Mouse (Mus musculus) MEL (cell line): ENCODE results near the gene Mypn. TPM values are rescaled to one million over a fixed set of nuclear protein-coding genes. Genes with fewer than 3 reads are reported as not detected.

Experiments
- DNase-seq: peaks from one replicate; pipeline ENCODE4 v3.0.0; 2011; ENCODE audit warnings: low read depth, low spot score
- H3K27ac ChIP-seq: 2 replicates; pipeline ENCODE4 v1.5.1; 2012; ENCODE audit warnings: low read depth, mild to moderate bottlenecking, control low read depth, low read length, moderate library complexity; ENCODE audit not compliant: control insufficient read depth
- H3K27me3 ChIP-seq, 2 experiments: fragments of 150-350 bp in 1 of 2; sonication (generic) in 1 of 2; 2 replicates each; pipeline ENCODE4 v1.6.1; 2012; ENCODE audit warnings: low read length in 2 of 2, mild to moderate bottlenecking in 2 of 2, improper control_type of control experiment in 1 of 2, moderate library complexity in 1 of 2; ENCODE audit not compliant: insufficient read depth in 2 of 2, control insufficient read depth in 1 of 2
- H3K36me3 ChIP-seq, 2 experiments: 2 replicates each; pipeline ENCODE4 v1.6.1; 2012 to 2014; ENCODE audit warnings: low read length in 2 of 2, improper control_type of control experiment in 1 of 2, inconsistent platforms in 1 of 2, mild to moderate bottlenecking in 1 of 2; ENCODE audit not compliant: insufficient read depth in 2 of 2, control insufficient read depth in 1 of 2
- H3K4me1 ChIP-seq, 2 experiments: fragments of 150-350 bp in 1 of 2; sonication (generic) in 1 of 2; 2 replicates each; pipeline ENCODE4 v1.6.1; 2012; ENCODE audit warnings: low read length in 2 of 2, improper control_type of control experiment in 1 of 2, mild to moderate bottlenecking in 1 of 2; ENCODE audit not compliant: insufficient read depth in 2 of 2, control insufficient read depth in 1 of 2
- H3K4me3 ChIP-seq, 2 experiments: fragments of 150-350 bp in 1 of 2; sonication (generic) in 1 of 2; 2 replicates each; pipeline ENCODE4 v1.5.1; 2012; ENCODE audit warnings: low read depth in 2 of 2, low read length in 2 of 2, mild to moderate bottlenecking in 2 of 2, moderate library complexity in 2 of 2, control low read depth in 1 of 2, improper control_type of control experiment in 1 of 2; ENCODE audit not compliant: control insufficient read depth in 1 of 2, insufficient read depth in 1 of 2
- H3K79me2 ChIP-seq: 2 replicates; pipeline ENCODE4 v1.6.1; 2012; ENCODE audit warnings: mild to moderate bottlenecking, low read length, moderate library complexity; ENCODE audit not compliant: control insufficient read depth, poor library complexity, insufficient read depth
- H3K9ac ChIP-seq: 2 replicates; pipeline ENCODE4 v1.6.1; 2012; ENCODE audit warnings: low read depth, mild to moderate bottlenecking, control low read depth, low read length, moderate library complexity; ENCODE audit not compliant: control insufficient read depth, poor library complexity, severe bottlenecking
- H3K9me3 ChIP-seq: fragments of 150-350 bp; sonication (generic); replicated peaks from 2 replicates; pipeline ENCODE4 v1.6.1; 2012; ENCODE audit warnings: mild to moderate bottlenecking, low read length, improper control_type of control experiment, moderate library complexity; ENCODE audit not compliant: insufficient read depth
- CHD1 ChIP-seq: IDR thresholded peaks from 2 replicates; pipeline ENCODE4 v1.6.1; 2012; ENCODE audit warnings: low read depth, mild to moderate bottlenecking, inconsistent platforms, low read length, improper control_type of control experiment
- E2F4 ChIP-seq: IDR thresholded peaks from 2 replicates; pipeline ENCODE4 v1.6.1; 2011; ENCODE audit warnings: low read depth, low read length, improper control_type of control experiment, borderline replicate concordance
- EP300 ChIP-seq, 2 experiments: IDR thresholded peaks; 2 replicates each; pipeline ENCODE4 v1.6.1; 2011; ENCODE audit warnings: improper control_type of control experiment in 2 of 2, low read length in 2 of 2, low read depth in 1 of 2, mild to moderate bottlenecking in 1 of 2
- ETS1 ChIP-seq: IDR thresholded peaks from 2 replicates; pipeline ENCODE4 v1.6.1; 2012; ENCODE audit warnings: low read depth, mild to moderate bottlenecking, inconsistent platforms, low read length, improper control_type of control experiment, moderate library complexity
- GABPA ChIP-seq: IDR thresholded peaks from 2 replicates; pipeline ENCODE4 v1.6.1; 2012; ENCODE audit warnings: low read depth, mild to moderate bottlenecking, inconsistent platforms, low read length, improper control_type of control experiment, moderate library complexity
- HCFC1 ChIP-seq: IDR thresholded peaks from 2 replicates; pipeline ENCODE4 v1.6.1; 2012; ENCODE audit warnings: low read depth, mild to moderate bottlenecking, inconsistent platforms, low read length, improper control_type of control experiment, moderate library complexity
- MAFK ChIP-seq: IDR thresholded peaks from 2 replicates; pipeline ENCODE4 v1.6.1; 2011; ENCODE audit warnings: low read depth, mild to moderate bottlenecking, low read length, improper control_type of control experiment, borderline replicate concordance
- MAX ChIP-seq: IDR thresholded peaks from 2 replicates; pipeline ENCODE4 v1.6.1; 2011; ENCODE audit warnings: low read length, improper control_type of control experiment
- MEF2A ChIP-seq: IDR thresholded peaks from 2 replicates; pipeline ENCODE4 v1.6.1; 2014; ENCODE audit warnings: low read depth, mild to moderate bottlenecking, inconsistent platforms, low read length, improper control_type of control experiment; ENCODE audit not compliant: poor library complexity, insufficient replicate concordance, severe bottlenecking; ENCODE audit errors: extremely low read depth
- MXI1 ChIP-seq: IDR thresholded peaks from 2 replicates; pipeline ENCODE4 v1.6.1; 2011; ENCODE audit warnings: mild to moderate bottlenecking, low read depth, low read length, improper control_type of control experiment
- NELFE ChIP-seq: IDR thresholded peaks from 2 replicates; pipeline ENCODE4 v1.6.1; 2011; ENCODE audit warnings: low read depth, low read length, improper control_type of control experiment
- RAD21 ChIP-seq: IDR thresholded peaks from 2 replicates; pipeline ENCODE4 v1.6.1; 2011; ENCODE audit warnings: mild to moderate bottlenecking, low read depth, low read length, improper control_type of control experiment
- RCOR1 ChIP-seq: IDR thresholded peaks from 2 replicates; pipeline ENCODE4 v1.6.1; 2012; ENCODE audit warnings: low read depth, mild to moderate bottlenecking, inconsistent platforms, low read length, improper control_type of control experiment
- TAL1 ChIP-seq: IDR thresholded peaks from 2 replicates; pipeline ENCODE4 v1.6.1; 2012; ENCODE audit warnings: mild to moderate bottlenecking, inconsistent platforms, low read length, moderate library complexity, mixed read lengths
- TBP ChIP-seq: IDR thresholded peaks from 2 replicates; pipeline ENCODE4 v1.8.0; 2011; ENCODE audit warnings: low read depth, low read length, improper control_type of control experiment
- UBTF ChIP-seq: IDR thresholded peaks from 2 replicates; pipeline ENCODE4 v1.6.1; 2012; ENCODE audit warnings: low read depth, mild to moderate bottlenecking, inconsistent platforms, low read length, improper control_type of control experiment, moderate library complexity, borderline replicate concordance; ENCODE audit not compliant: insufficient read depth
- ZC3H11A ChIP-seq: IDR thresholded peaks from 2 replicates; pipeline ENCODE4 v1.6.1; 2012; ENCODE audit warnings: low read depth, mild to moderate bottlenecking, inconsistent platforms, low read length, improper control_type of control experiment
- ZKSCAN1 ChIP-seq: IDR thresholded peaks from 2 replicates; pipeline ENCODE4 v1.6.1; 2012; ENCODE audit warnings: low read depth, mild to moderate bottlenecking, inconsistent platforms, low read length, improper control_type of control experiment, moderate library complexity
- ZNF384 ChIP-seq: IDR thresholded peaks from 2 replicates; pipeline ENCODE4 v1.6.1; 2012; ENCODE audit warnings: low read depth, mild to moderate bottlenecking, inconsistent platforms, low read length, improper control_type of control experiment
- polyA plus RNA-seq, 2 experiments: library from polyadenylated mRNA; stranded (reverse) in 1 of 2; unstranded in 1 of 2; fragments of >175 nt in 1 of 2; fragments of >200 nt in 1 of 2; gene quantifications; 2 replicates each; pipeline versions ENCODE4 v1.2.1 to v1.2.4; 2012; ENCODE audit warnings: low replicate concordance in 2 of 2, low read depth in 1 of 2; ENCODE audit not compliant: insufficient read length in 2 of 2, insufficient read depth in 1 of 2, missing spikeins in 1 of 2
- total RNA-seq: library from RNA; depleted of rRNA; stranded (reverse); fragments of 300-350 nt; gene quantifications from 2 replicates; pipeline ENCODE4 v1.2.3, GENCODE M21; 2012

Gene Mypn
- total and polyA plus RNA-seq, 3 experiments: not detected

GRCm38 (mm10) chr10:63154726-63155125 is 49.0 kb downstream of the Mypn start:
- Histone ChIP-seq H3K4me1 (no peaks in the 10 kb centered on the region), H3K9me3 (no peaks in the 10 kb centered on the region), H3K4me3 (no peak overlapping the region), H3K36me3 (no peaks in the 10 kb centered on the region), H3K27me3 (no peaks in the 10 kb centered on the region; a peak in 1 of 4 replicates), H3K27ac (no peak overlapping the region), H3K9ac (no peak overlapping the region), H3K79me2 (no peaks in the 10 kb centered on the region)
- DNase-seq: no peak
- no peak for TF ChIP-seq HCFC1
- TF ChIP-seq MXI1: no peak
- TF ChIP-seq MAX: no peak
- no peak for TF ChIP-seq MEF2A
- TF ChIP-seq NELFE: no peak
- no peak for TF ChIP-seq ZKSCAN1
- TF ChIP-seq EP300 (IDR thresholded peaks at IDR 0.05; ENCODE audit: low read depth in 1 of 2, low read length in 2 of 2): no peak
- no peak for TF ChIP-seq TAL1
- TF ChIP-seq ZC3H11A: no peak
- no peak for TF ChIP-seq E2F4
- TF ChIP-seq GABPA: no peak

- DNase-seq: no peak
- no peak overlapping the region for H3K27ac ChIP-seq
- H3K36me3 ChIP-seq: no peaks in the 10 kb centered on the region
- TF ChIP-seq HCFC1 (no peak), TBP (no peak), MAFK (no peak), UBTF (no peak), ZNF384 (no peak), ETS1 (no peak), EP300 (IDR thresholded peaks at IDR 0.05; ENCODE audit: low read depth in 1 of 2, low read length in 2 of 2) (no peak), RCOR1 (no peak), CHD1 (no peak), E2F4 (no peak), RAD21 (no peak), MAX (no peak)
- TF ChIP-seq, all 39 proteins: peak for 0
- Histone ChIP-seq H3K79me2 (no peaks in the 10 kb centered on the region), H3K9ac (no peak overlapping the region), H3K4me1 (no peaks in the 10 kb centered on the region), H3K9me3 (no peaks in the 10 kb centered on the region), H3K27me3 (no peaks in the 10 kb centered on the region; a peak in 1 of 4 replicates), H3K4me3 (no peak overlapping the region)
These were observed 49.5 kb downstream of the Mypn start for GRCm38 (mm10) chr10:63154226-63154625.
